Mouse (Mus musculus) kidney, embryonic 16.5 days (tissue): ENCODE data around the gene Lpar1. TPM values are rescaled to one million over a fixed set of nuclear protein-coding genes. Genes with fewer than 3 reads are reported as not detected.
A peak's percentile ranks its signal among the peaks of the same experiment; 100 is the strongest.

Source experiments
- ATAC-seq: fragments of 200-750 bp; cut with Nextera tagmentation; 2 replicates; pipeline ENCODE4 v1.8.0; 2017; ENCODE audit warnings: moderate TSS enrichment; ENCODE audit not compliant: low FRiP score, low TSS enrichment
- H3K27ac ChIP-seq: fragments of 300-500 bp; sonication (generic); 2 replicates; pipeline ENCODE4 v1.5.1; 2014; ENCODE audit warnings: low read length
- H3K27me3 ChIP-seq: fragments of 300-500 bp; sonication (generic); 2 replicates; pipeline ENCODE4 v1.6.1; 2014; ENCODE audit warnings: low read length, control low read depth, mixed read lengths; ENCODE audit not compliant: insufficient read depth
- H3K36me3 ChIP-seq: fragments of 300-500 bp; sonication (generic); 2 replicates; pipeline ENCODE4 v1.6.1; 2014; ENCODE audit warnings: low read length, control low read depth, mixed read lengths; ENCODE audit not compliant: insufficient read depth
- H3K4me1 ChIP-seq: fragments of 300-500 bp; sonication (generic); 2 replicates; pipeline ENCODE4 v1.6.1; 2014; ENCODE audit warnings: low read length, control low read depth, mixed read lengths; ENCODE audit not compliant: insufficient read depth
- H3K4me2 ChIP-seq: fragments of 300-500 bp; sonication (generic); replicated peaks from 2 replicates; pipeline ENCODE4 v1.6.1; 2014; ENCODE audit warnings: low read depth, low read length
- H3K4me3 ChIP-seq: fragments of 300-500 bp; sonication (generic); 2 replicates; pipeline ENCODE4 v1.5.1; 2014; ENCODE audit warnings: mild to moderate bottlenecking, low read length
- H3K9ac ChIP-seq: fragments of 300-500 bp; sonication (generic); replicated peaks from 2 replicates; pipeline ENCODE4 v1.6.1; 2014; ENCODE audit warnings: low read length
- H3K9me3 ChIP-seq: fragments of 300-500 bp; sonication (generic); 2 replicates; pipeline ENCODE4 v1.6.1; 2016; ENCODE audit warnings: low read length, control low read depth
- WGBS: fragments of 180-500 bp; shearing (Covaris S2); extraction: QIAGEN DNeasy Blood & Tissue Kit; methylation state at CpG from one replicate; pipeline ENCODE4 v1.1.7; 2014; 5-methylcytosine and 5-hydroxymethylcytosine counted together
- polyA plus RNA-seq: library from polyadenylated mRNA; unstranded; fragments of >200 nt; fragmentation: Nextera tagmentation; extraction: Ambion mirVana; gene quantifications from 2 replicates; pipeline ENCODE4 v1.2.1, GENCODE M21; 2015

The Lpar1 gene
- 36.2 and 37.0 TPM in 2 replicates for polyA plus RNA-seq

- peak within 1 kb of the TSS; percentile 80 for H3K4me3 ChIP-seq
- WGBS = 9% methylated on average over 19 of the region's 19 CpGs
- H3K36me3 ChIP-seq = no peaks in the 10 kb centered on the region
- no peaks in the 10 kb centered on the region for H3K27me3 ChIP-seq
- H3K4me2 ChIP-seq = peak within 1 kb of the TSS; percentile 97
- peak; percentile 60 for ATAC-seq
- peak within 1 kb of the TSS; percentile 85 for H3K27ac ChIP-seq
- 0 out of 2 replicates have a peak, but pooled peaks cover 10% of the 10 kb centered on the region for H3K4me1 ChIP-seq
- no peaks in the 10 kb centered on the region for H3K9me3 ChIP-seq
- peak within 1 kb of the TSS; percentile 71 for H3K9ac ChIP-seq
Measured at GRCm38 (mm10) chr4:58553631-58554358, at the start of gene Lpar1. Gene Lpar1, minus strand, starts transcription at chr4:58553898.

- Histone ChIP-seq H3K9me3 (no peaks in the 10 kb centered on the region), H3K4me1 (no peaks in the 10 kb centered on the region), H3K4me2 (no peak overlapping the region), H3K36me3 (no peaks in the 10 kb centered on the region), H3K9ac (no peak overlapping the region), H3K4me3 (no peak overlapping the region), H3K27ac (no peak overlapping the region), H3K27me3 (no peaks in the 10 kb centered on the region)
- ATAC-seq = no peak
- WGBS = 42% methylated on average over 2 of the region's 2 CpGs
Measured at GRCm38 (mm10) chr4:58585942-58586341, 32.2 kb upstream of the Lpar1 start.

GRCm38 (mm10) chr4:58581191-58581590 lies 27.5 kb upstream of the Lpar1 start:
- no peak for ATAC-seq
- Histone ChIP-seq H3K4me1 (no peaks in the 10 kb centered on the region), H3K9me3 (no peaks in the 10 kb centered on the region), H3K36me3 (no peaks in the 10 kb centered on the region), H3K27me3 (no peaks in the 10 kb centered on the region), H3K4me2 (no peak overlapping the region), H3K4me3 (no peak overlapping the region), H3K9ac (no peak overlapping the region), H3K27ac (no peak overlapping the region)
- WGBS = 76% methylated on average over 7 of the region's 7 CpGs

GRCm38 (mm10) chr4:58580516-58580915 lies 26.8 kb upstream of the Lpar1 start:
- Histone ChIP-seq H3K27me3 (no peaks in the 10 kb centered on the region), H3K27ac (no peak overlapping the region), H3K4me1 (no peaks in the 10 kb centered on the region), H3K4me3 (no peak overlapping the region), H3K36me3 (no peaks in the 10 kb centered on the region), H3K9me3 (no peaks in the 10 kb centered on the region), H3K9ac (no peak overlapping the region), H3K4me2 (no peak overlapping the region)
- no peak for ATAC-seq
- WGBS = 78% methylated on average over 5 of the region's 5 CpGs

- H3K27ac ChIP-seq = no peak overlapping the region
- ATAC-seq = no peak
- no peak overlapping the region for H3K9ac ChIP-seq
- H3K4me3 ChIP-seq = no peak overlapping the region
- WGBS = 80% methylated on average over 10 of the region's 10 CpGs
- H3K36me3 ChIP-seq = no peaks in the 10 kb centered on the region
- H3K9me3 ChIP-seq = no peaks in the 10 kb centered on the region
- H3K27me3 ChIP-seq = no peaks in the 10 kb centered on the region
- no peak overlapping the region for H3K4me2 ChIP-seq
- no peaks in the 10 kb centered on the region for H3K4me1 ChIP-seq
Measured at GRCm38 (mm10) chr4:58580098-58580497, 26.4 kb upstream of the Lpar1 start.

- no peak overlapping the region for H3K27ac ChIP-seq
- no peak overlapping the region for H3K4me2 ChIP-seq
- H3K9ac ChIP-seq = no peak overlapping the region
- no peak overlapping the region for H3K4me3 ChIP-seq
- no peaks in the 10 kb centered on the region for H3K9me3 ChIP-seq
- peak; percentile 81 for ATAC-seq
- H3K4me1 ChIP-seq = no peaks in the 10 kb centered on the region
- H3K27me3 ChIP-seq = no peaks in the 10 kb centered on the region
- no peaks in the 10 kb centered on the region for H3K36me3 ChIP-seq
- WGBS = 26% methylated on average over 2 of the region's 2 CpGs
Measured at GRCm38 (mm10) chr4:58578488-58578887, 24.8 kb upstream of the Lpar1 start.

- H3K27ac ChIP-seq = no peak overlapping the region
- H3K9ac ChIP-seq = no peak overlapping the region
- no peaks in the 10 kb centered on the region for H3K36me3 ChIP-seq
- no peaks in the 10 kb centered on the region for H3K4me1 ChIP-seq
- WGBS = 46% methylated on average over 5 of the region's 5 CpGs
- H3K9me3 ChIP-seq = no peaks in the 10 kb centered on the region
- H3K4me2 ChIP-seq = no peak overlapping the region
- no peak for ATAC-seq
- H3K27me3 ChIP-seq = no peaks in the 10 kb centered on the region
- no peak overlapping the region for H3K4me3 ChIP-seq
Measured at GRCm38 (mm10) chr4:58577382-58578048, 23.8 kb upstream of the Lpar1 start.

- no peak overlapping the region for H3K9ac ChIP-seq
- 76% methylated on average over 6 of the region's 6 CpGs for WGBS
- ATAC-seq = no peak
- no peak overlapping the region for H3K27ac ChIP-seq
- H3K27me3 ChIP-seq = no peaks in the 10 kb centered on the region
- H3K36me3 ChIP-seq = no peaks in the 10 kb centered on the region
- no peaks in the 10 kb centered on the region for H3K9me3 ChIP-seq
- no peak overlapping the region for H3K4me2 ChIP-seq
- no peaks in the 10 kb centered on the region for H3K4me1 ChIP-seq
- H3K4me3 ChIP-seq = no peak overlapping the region
Measured at GRCm38 (mm10) chr4:58575831-58576230, 22.1 kb upstream of the Lpar1 start.

GRCm38 (mm10) chr4:58574024-58574423 lies 20.3 kb upstream of the Lpar1 start:
- Histone ChIP-seq H3K27ac (no peak overlapping the region), H3K9ac (no peak overlapping the region), H3K27me3 (no peaks in the 10 kb centered on the region), H3K4me3 (no peak overlapping the region), H3K9me3 (no peaks in the 10 kb centered on the region), H3K4me2 (no peak overlapping the region), H3K4me1 (no peaks in the 10 kb centered on the region), H3K36me3 (no peaks in the 10 kb centered on the region)
- WGBS = 77% methylated on average over 6 of the region's 6 CpGs
- no peak for ATAC-seq

GRCm38 (mm10) chr4:58572446-58572845 lies 18.7 kb upstream of the Lpar1 start:
- no peak overlapping the region for H3K27ac ChIP-seq
- no peaks in the 10 kb centered on the region for H3K4me1 ChIP-seq
- no peaks in the 10 kb centered on the region for H3K36me3 ChIP-seq
- H3K4me3 ChIP-seq = no peak overlapping the region
- ATAC-seq = no peak
- H3K9ac ChIP-seq = no peak overlapping the region
- H3K4me2 ChIP-seq = no peak overlapping the region
- H3K9me3 ChIP-seq = no peaks in the 10 kb centered on the region
- no peaks in the 10 kb centered on the region for H3K27me3 ChIP-seq
- WGBS = 69% methylated on average over 2 of the region's 2 CpGs
